Mouse (Mus musculus): ENCODE measurements around the gene Arsa. TPM values are rescaled to one million over a fixed set of nuclear protein-coding genes. Genes with fewer than 3 reads are reported as not detected.
A peak's percentile ranks its signal among the peaks of the same experiment; 100 is the strongest.

Arsa gene
- polyA plus RNA-seq, 1 experiment from 2014 or later, result 14.2 TPM

- no peak overlapping the region for H3K27ac ChIP-seq
- 68% methylated on average over 7 of the region's 7 CpGs for WGBS
Observed at GRCm38 (mm10) chr15:89462176-89462575, 15.0 kb downstream of the Arsa start.

GRCm38 (mm10) chr15:89461321-89461720, 15.9 kb downstream of the Arsa start:
- Histone ChIP-seq H3K4me1 (no peaks in the 10 kb centered on the region), H3K27me3 (ENCODE audit: insufficient read depth, poor library complexity, severe bottlenecking) (peaks cover 50% of the 10 kb centered on the region), H3K4me3 (no peak overlapping the region), H3K36me3 (no peaks in the 10 kb centered on the region), H3K27ac (no peak overlapping the region), H3K9me3 (no peaks in the 10 kb centered on the region)
- WGBS, result 75% methylated on average over 15 of the region's 15 CpGs
- peak; percentile 75 for DNase-seq (ENCODE audit: low spot score)

More at GRCm38 (mm10) chr15:89462176-89462575, 15.0 kb downstream of the Arsa start:
- Histone ChIP-seq H3K9me3 (no peaks in the 10 kb centered on the region), H3K4me1 (no peaks in the 10 kb centered on the region), H3K27me3 (ENCODE audit: insufficient read depth, poor library complexity, severe bottlenecking) (peaks cover 42% of the 10 kb centered on the region), H3K4me3 (no peak overlapping the region), H3K36me3 (no peaks in the 10 kb centered on the region)
- peak; percentile 53 for DNase-seq (ENCODE audit: low spot score)

- Histone ChIP-seq H3K36me3 (no peaks in the 10 kb centered on the region), H3K27ac (no peak overlapping the region), H3K27me3 (ENCODE audit: insufficient read depth, poor library complexity, severe bottlenecking) (peaks cover 61% of the 10 kb centered on the region), H3K9me3 (no peaks in the 10 kb centered on the region), H3K4me3 (no peak overlapping the region), H3K4me1 (no peaks in the 10 kb centered on the region)
- 57% methylated on average over 10 of the region's 10 CpGs for WGBS
- DNase-seq (ENCODE audit: low spot score), result no peak
Observed at GRCm38 (mm10) chr15:89460298-89460697, 16.9 kb downstream of the Arsa start.

GRCm38 (mm10) chr15:89459821-89460220, 17.4 kb downstream of the Arsa start:
- Histone ChIP-seq H3K36me3 (no peaks in the 10 kb centered on the region), H3K4me3 (no peak overlapping the region), H3K27ac (no peak overlapping the region), H3K4me1 (peaks cover 2% of the 10 kb centered on the region; the same call in 1 of the 2 replicates), H3K9me3 (no peaks in the 10 kb centered on the region), H3K27me3 (ENCODE audit: insufficient read depth, poor library complexity, severe bottlenecking) (peaks cover 65% of the 10 kb centered on the region)
- 82% methylated on average over 7 of the region's 7 CpGs for WGBS
- no peak for DNase-seq (ENCODE audit: low spot score)

- DNase-seq (ENCODE audit: low spot score), result no peak
- Histone ChIP-seq H3K4me1 (peaks cover 11% of the 10 kb centered on the region), H3K27me3 (ENCODE audit: insufficient read depth, poor library complexity, severe bottlenecking) (peaks cover 74% of the 10 kb centered on the region), H3K36me3 (no peaks in the 10 kb centered on the region), H3K27ac (no peak overlapping the region), H3K4me3 (no peak overlapping the region), H3K9me3 (no peaks in the 10 kb centered on the region)
- WGBS, result 88% methylated on average over 15 of the region's 15 CpGs
Observed at GRCm38 (mm10) chr15:89458942-89459341, 18.3 kb downstream of the Arsa start.

- H3K27me3 ChIP-seq (ENCODE audit: insufficient read depth, poor library complexity, severe bottlenecking), result peaks cover 77% of the 10 kb centered on the region
- WGBS, result 65% methylated on average over 6 of the region's 6 CpGs
Observed at GRCm38 (mm10) chr15:89455642-89456041, 21.6 kb downstream of the Arsa start.

GRCm38 (mm10) chr15:89454857-89455256, 22.4 kb downstream of the Arsa start:
- no peak for DNase-seq (ENCODE audit: low spot score)
- no peaks in the 10 kb centered on the region for H3K36me3 ChIP-seq
- H3K27me3 ChIP-seq (ENCODE audit: insufficient read depth, poor library complexity, severe bottlenecking), result peaks cover 69% of the 10 kb centered on the region
- no peak overlapping the region for H3K27ac ChIP-seq
- no peaks in the 10 kb centered on the region for H3K9me3 ChIP-seq
- 15% methylated on average over 5 of the region's 6 CpGs for WGBS
- peaks cover 17% of the 10 kb centered on the region for H3K4me1 ChIP-seq
- H3K4me3 ChIP-seq, result peak overlapping the region; percentile 5

More at GRCm38 (mm10) chr15:89455642-89456041, 21.6 kb downstream of the Arsa start:
- DNase-seq (ENCODE audit: low spot score), result no peak
- Histone ChIP-seq H3K9me3 (no peaks in the 10 kb centered on the region), H3K36me3 (no peaks in the 10 kb centered on the region), H3K27ac (no peak overlapping the region), H3K4me3 (no peak overlapping the region), H3K4me1 (peaks cover 17% of the 10 kb centered on the region)

GRCm38 (mm10) chr15:89453865-89454478, 23.3 kb downstream of the Arsa start, which contains the start of gene Mapk8ip2:
TSS of gene Mapk8ip2 (plus strand) at chr15:89453913.
- no peak within 1 kb of the TSS for H3K27ac ChIP-seq
- WGBS, result 1% methylated on average over 53 of the region's 53 CpGs

GRCm38 (mm10) chr15:89452906-89453864, 24.0 kb downstream of the Arsa start:
- Histone ChIP-seq H3K36me3 (no peaks in the 10 kb centered on the region), H3K4me3 (peak overlapping the region; percentile 69), H3K4me1 (peaks cover 17% of the 10 kb centered on the region), H3K27ac (no peak overlapping the region), H3K9me3 (no peaks in the 10 kb centered on the region), H3K27me3 (ENCODE audit: insufficient read depth, poor library complexity, severe bottlenecking) (peaks cover 57% of the 10 kb centered on the region)
- 5% methylated on average over 24 of the region's 24 CpGs for WGBS
- peak; percentile 84 for DNase-seq (ENCODE audit: low spot score)

More at GRCm38 (mm10) chr15:89453865-89454478, 23.3 kb downstream of the Arsa start, which contains the start of gene Mapk8ip2:
- Histone ChIP-seq H3K4me3 (peak within 1 kb of the TSS; percentile 69), H3K27me3 (ENCODE audit: insufficient read depth, poor library complexity, severe bottlenecking) (peaks cover 64% of the 10 kb centered on the region), H3K4me1 (peaks cover 17% of the 10 kb centered on the region), H3K9me3 (no peaks in the 10 kb centered on the region), H3K36me3 (no peaks in the 10 kb centered on the region)
- DNase-seq (ENCODE audit: low spot score), result no peak

GRCm38 (mm10) chr15:89442486-89443070, 34.6 kb downstream of the Arsa start:
- H3K4me3 ChIP-seq, result no peak overlapping the region
- H3K9me3 ChIP-seq, result no peaks in the 10 kb centered on the region
- DNase-seq (ENCODE audit: low spot score), result no peak
- no peaks in the 10 kb centered on the region for H3K27me3 ChIP-seq (ENCODE audit: insufficient read depth, poor library complexity, severe bottlenecking)
- WGBS, result 33% methylated on average over 8 of the region's 8 CpGs
- no peaks in the 10 kb centered on the region for H3K36me3 ChIP-seq
- H3K4me1 ChIP-seq, result no peaks in the 10 kb centered on the region
- no peak overlapping the region for H3K27ac ChIP-seq

GRCm38 (mm10) chr15:89435878-89436277, 41.3 kb downstream of the Arsa start:
- WGBS, result 78% methylated on average over 5 of the region's 5 CpGs
- H3K9me3 ChIP-seq, result no peaks in the 10 kb centered on the region
- H3K4me3 ChIP-seq, result no peak overlapping the region
- H3K27ac ChIP-seq, result no peak overlapping the region
- no peaks in the 10 kb centered on the region for H3K27me3 ChIP-seq (ENCODE audit: insufficient read depth, poor library complexity, severe bottlenecking)
- no peaks in the 10 kb centered on the region for H3K4me1 ChIP-seq
- no peaks in the 10 kb centered on the region for H3K36me3 ChIP-seq
- DNase-seq (ENCODE audit: low spot score), result no peak

- Histone ChIP-seq H3K9me3 (no peaks in the 10 kb centered on the region), H3K27ac (no peak overlapping the region), H3K27me3 (ENCODE audit: insufficient read depth, poor library complexity, severe bottlenecking) (no peaks in the 10 kb centered on the region), H3K4me1 (no peaks in the 10 kb centered on the region), H3K36me3 (no peaks in the 10 kb centered on the region), H3K4me3 (no peak overlapping the region)
- 71% methylated on average over 3 of the region's 3 CpGs for WGBS
- no peak for DNase-seq (ENCODE audit: low spot score)
Observed at GRCm38 (mm10) chr15:89434136-89434535, 43.1 kb downstream of the Arsa start.

- DNase-seq (ENCODE audit: low spot score), result peak; percentile 48
- 84% methylated on average over 4 of the region's 4 CpGs for WGBS
- Histone ChIP-seq H3K4me3 (no peak overlapping the region), H3K9me3 (no peaks in the 10 kb centered on the region), H3K27me3 (ENCODE audit: insufficient read depth, poor library complexity, severe bottlenecking) (no peaks in the 10 kb centered on the region), H3K4me1 (peaks cover 10% of the 10 kb centered on the region), H3K27ac (no peak overlapping the region), H3K36me3 (peaks cover 4% of the 10 kb centered on the region)
Observed at GRCm38 (mm10) chr15:89432946-89433345, 44.3 kb downstream of the Arsa start.

Data from heart, embryonic 10.5 days (tissue).